Comparison of ENCODE assay signal across 9 mouse cellular contexts in genomic region chr11:88605098-88605525, GRCm38 (mm10).
DNase-seq lines count a peak whose midpoint lies in the region; ATAC-seq and TF ChIP-seq lines count a peak whose summit lies in the region.
"Had no signal": no experiment of that assay in that cellular context is flagged by ENCODE, and none has a peak within 500 bp of the region (broad histone marks: within the 10 kb centered on the region; RNA-seq: fewer than 3 reads in every experiment).

No protein-coding gene starts in this region.

- WGBS in embryonic facial prominence, embryonic 14.5 days = 49% methylated on average over 12 of the region's 12 CpGs
- WGBS in liver, embryonic 12.5 days (ENCODE audit: insufficient replicate concordance) = 21% methylated on average over 12 of the region's 12 CpGs

- H3K27me3 ChIP-seq in CH12.LX (replicated peaks) = no peaks in the 10 kb centered on the region
- no peaks in the 10 kb centered on the region for H3K27me3 ChIP-seq in embryonic facial prominence, embryonic 14.5 days (replicated peaks; ENCODE audit: control insufficient read depth, insufficient read depth, low read length)
- H3K27me3 ChIP-seq in liver, embryonic 12.5 days (replicated peaks) = no peaks in the 10 kb centered on the region

- in situ Hi-C loops in CH12.LX (cut with MboI; ENCODE audit: low pct_ligation_motif_present, low pct_unique_long_range_greater_than_20kb, low sequenced_read_pairs) = no loop called here

- peak; percentile 77 for ATAC-seq in embryonic facial prominence, embryonic 14.5 days (ENCODE audit: low read depth)
- ATAC-seq in liver, embryonic 12.5 days = peak; percentile 39

- peak; percentile 10 for TF ChIP-seq RAD21 in CH12.LX (IDR thresholded peaks at IDR 0.05; ENCODE audit: low read depth, low read length)

- dilution Hi-C loops in CH12.LX (cut with MboI; ENCODE audit: extremely low pct_ligation_motif_present, extremely low pct_unique_long_range_greater_than_20kb, low sequenced_read_pairs) = no loop called here

- TF ChIP-seq POLR2A in CH12.LX (IDR thresholded peaks at IDR 0.05; ENCODE audit: low read depth, low read length) = no peak; the same call in 1 of the 2 replicates

- no peaks in the 10 kb centered on the region for H3K9me3 ChIP-seq in CH12.LX (replicated peaks; ENCODE audit: low read length)
- H3K9me3 ChIP-seq in embryonic facial prominence, embryonic 14.5 days (ENCODE audit: control insufficient read depth, low read length) = no peaks in the 10 kb centered on the region
- no peaks in the 10 kb centered on the region for H3K9me3 ChIP-seq in liver, embryonic 12.5 days (replicated peaks)

- no peak overlapping the region for H3K4me3 ChIP-seq in CH12.LX (replicated peaks in 1 of 3; ENCODE audit: low read depth in 2 of 3, low read length in 2 of 3, poor library complexity in 1 of 3)
- H3K4me3 ChIP-seq in embryonic facial prominence, embryonic 14.5 days (ENCODE audit: low read depth, low read length) = no peak overlapping the region
- no peak overlapping the region for H3K4me3 ChIP-seq in liver, embryonic 12.5 days

- H3K4me2 ChIP-seq in CH12.LX (ENCODE audit: insufficient read depth, low read depth, poor library complexity, severe bottlenecking) = peak overlapping the region; percentile 73
- H3K4me2 ChIP-seq in embryonic facial prominence, embryonic 14.5 days (ENCODE audit: low read depth, low read length) = no peak overlapping the region
- H3K4me2 ChIP-seq in liver, embryonic 12.5 days = peak overlapping the region; percentile 35

- peak overlapping the region; percentile 23 for H3K9ac ChIP-seq in CH12.LX (ENCODE audit: insufficient read depth, low read depth)
- no peak overlapping the region for H3K9ac ChIP-seq in embryonic facial prominence, embryonic 14.5 days (ENCODE audit: low read depth, low read length)
- H3K9ac ChIP-seq in liver, embryonic 12.5 days = no peak overlapping the region

- TF ChIP-seq EP300 in CH12.LX (IDR thresholded peaks at IDR 0.05; ENCODE audit: low read length) = peak; percentile 70

- H3K36me3 ChIP-seq in CH12.LX (replicated peaks in 1 of 2; ENCODE audit: control insufficient read depth in 1 of 2, insufficient read depth in 1 of 2, low read length in 1 of 2) = peaks cover 17 to 54% of the 10 kb centered on the region in 2 experiments
- peaks cover 12% of the 10 kb centered on the region; the same call in 1 of the 2 replicates for H3K36me3 ChIP-seq in embryonic facial prominence, embryonic 14.5 days (ENCODE audit: control insufficient read depth, insufficient read depth, low read length)
- peaks cover 19% of the 10 kb centered on the region for H3K36me3 ChIP-seq in liver, embryonic 12.5 days

- H3K4me1 ChIP-seq in CH12.LX (ENCODE audit: control insufficient read depth in 1 of 2, insufficient read depth in 2 of 2) = peaks cover 31 to 93% of the 10 kb centered on the region in 2 experiments
- peaks cover 11% of the 10 kb centered on the region for H3K4me1 ChIP-seq in embryonic facial prominence, embryonic 14.5 days (ENCODE audit: control insufficient read depth, insufficient read depth, low read length)
- peaks cover 97% of the 10 kb centered on the region for H3K4me1 ChIP-seq in liver, embryonic 12.5 days

- TF ChIP-seq CTCF in CH12.LX (conservative IDR thresholded peaks at IDR 0.05 in 1 of 2, IDR thresholded peaks at IDR 0.05 in 1 of 2; ENCODE audit: low read depth in 2 of 2, low read length in 2 of 2) = no peak

- H3K27ac ChIP-seq in CH12.LX (ENCODE audit: insufficient read depth, low read depth) = peak overlapping the region; percentile 79
- no peak overlapping the region for H3K27ac ChIP-seq in embryonic facial prominence, embryonic 14.5 days (replicated peaks; ENCODE audit: low read depth, low read length)
- H3K27ac ChIP-seq in liver, embryonic 12.5 days = no peak overlapping the region

- DNase-seq in heart, adult 18-20 months = peak; percentile 62 to 79
- DNase-seq in heart, postnatal 4 days = no peak
- peak; percentile 89 for DNase-seq in CH12.LX (ENCODE audit: extremely low read depth)
- DNase-seq in embryonic facial prominence, embryonic 14.5 days (ENCODE audit: low spot score) = peak; percentile 81
- no peak for DNase-seq in thymus, postnatal 10 days (ENCODE audit: low spot score in 2 of 2)
- no peak for DNase-seq in spleen, postnatal 14 days (ENCODE audit: low spot score in 2 of 2)
- no peak for DNase-seq in cerebellum, adult 11-12 months
- DNase-seq: kidney, postnatal 14 days had no signal

- H3K79me2 ChIP-seq in CH12.LX (replicated peaks; ENCODE audit: control insufficient read depth, extremely low read depth, insufficient read depth, poor library complexity, severe bottlenecking) = 0 out of 2 replicates have a peak, but pooled peaks cover 3% of the 10 kb centered on the region

TF ChIP-seq in CH12.LX, 34 proteins besides CTCF, POLR2A, EP300 and RAD21:
- TF ChIP-seq MAZ (IDR thresholded peaks at IDR 0.05; ENCODE audit: low read depth, low read length) = no peak
- peak; percentile 60; the same call in 1 of the 2 replicates for TF ChIP-seq IRF4 (IDR thresholded peaks at IDR 0.05; ENCODE audit: low read depth, low read length)
- peak; percentile 82 for TF ChIP-seq TCF12 (IDR thresholded peaks at IDR 0.05; ENCODE audit: low read depth, low read length)
- no peak for TF ChIP-seq NELFE (IDR thresholded peaks at IDR 0.05; ENCODE audit: low read depth, low read length)
- no peak for TF ChIP-seq ELF1 (IDR thresholded peaks at IDR 0.05; ENCODE audit: low read depth, low read length)
- TF ChIP-seq POLR2AphosphoS2 (IDR thresholded peaks at IDR 0.05; ENCODE audit: low read depth, low read length) = no peak
- peak; percentile 63; the same call in 1 of the 2 replicates for TF ChIP-seq BHLHE40 (IDR thresholded peaks at IDR 0.05; ENCODE audit: low read depth, low read length)
- no peak for TF ChIP-seq ZMIZ1 (IDR thresholded peaks at IDR 0.05; ENCODE audit: low read depth, low read length)
- no peak for TF ChIP-seq NRF1 (IDR thresholded peaks at IDR 0.05; ENCODE audit: low read depth, low read length)
- no peak for TF ChIP-seq GABPA (IDR thresholded peaks at IDR 0.05; ENCODE audit: insufficient replicate concordance, low read depth, low read length)
- TF ChIP-seq CHD1 (IDR thresholded peaks at IDR 0.05; ENCODE audit: low read depth, low read length) = no peak
- peak; percentile 89 for TF ChIP-seq ETS1 (conservative IDR thresholded peaks at IDR 0.05; ENCODE audit: low read depth, low read length)
- TF ChIP-seq UBTF (IDR thresholded peaks at IDR 0.05; ENCODE audit: low read depth, low read length) = no peak
- no peak for TF ChIP-seq CHD2 (IDR thresholded peaks at IDR 0.05; ENCODE audit: low read length)
- TF ChIP-seq ZC3H11A (IDR thresholded peaks at IDR 0.05; ENCODE audit: low read depth, low read length) = no peak
- TF ChIP-seq E2F4 (IDR thresholded peaks at IDR 0.05; ENCODE audit: insufficient replicate concordance, low read depth, low read length) = no peak
- peak; percentile 93 for TF ChIP-seq JUN (IDR thresholded peaks at IDR 0.05; ENCODE audit: insufficient read depth, low read depth, low read length)
- no peak for TF ChIP-seq ZNF384 (IDR thresholded peaks at IDR 0.05; ENCODE audit: low read depth, low read length)
- peak; percentile 81 for TF ChIP-seq MEF2A (IDR thresholded peaks at IDR 0.05; ENCODE audit: borderline replicate concordance, low read depth, low read length)
- TF ChIP-seq ZKSCAN1 (IDR thresholded peaks at IDR 0.05; ENCODE audit: borderline replicate concordance, low read depth, low read length) = no peak
- TF ChIP-seq RCOR1 (conservative IDR thresholded peaks at IDR 0.05; ENCODE audit: low read depth, low read length) = no peak; the same call in 1 of the 2 replicates
- no peak for TF ChIP-seq USF1 (IDR thresholded peaks at IDR 0.05; ENCODE audit: low read depth, low read length)
- TF ChIP-seq HCFC1 (IDR thresholded peaks at IDR 0.05; ENCODE audit: low read depth, low read length) = no peak
- TF ChIP-seq SIN3A (IDR thresholded peaks at IDR 0.05; ENCODE audit: low read length) = peak; percentile 72; the same call in 1 of the 2 replicates
- TF ChIP-seq PAX5 (IDR thresholded peaks at IDR 0.05; ENCODE audit: low read length) = no peak
- TF ChIP-seq MAX (IDR thresholded peaks at IDR 0.05; ENCODE audit: low read length) = no peak
- TF ChIP-seq SMC3 (IDR thresholded peaks at IDR 0.05; ENCODE audit: low read depth, low read length) = no peak; the same call in 1 of the 2 replicates
- TF ChIP-seq MAFK (IDR thresholded peaks at IDR 0.05; ENCODE audit: insufficient replicate concordance, low read length) = no peak
- peak; percentile 59; the same call in 1 of the 2 replicates for TF ChIP-seq MXI1 (IDR thresholded peaks at IDR 0.05; ENCODE audit: low read depth, low read length)
- no peak for TF ChIP-seq TBP (conservative IDR thresholded peaks at IDR 0.05; ENCODE audit: low read depth, low read length)
- TF ChIP-seq KAT2A (IDR thresholded peaks at IDR 0.05; ENCODE audit: insufficient replicate concordance, low read length) = no peak
- TF ChIP-seq MYC (IDR thresholded peaks at IDR 0.05; ENCODE audit: low read depth, low read length) = no peak
- peak; percentile 90 for TF ChIP-seq JUND (conservative IDR thresholded peaks at IDR 0.05; ENCODE audit: low read depth, low read length)
- no peak for TF ChIP-seq USF2 (conservative IDR thresholded peaks at IDR 0.05; ENCODE audit: low read depth, low read length)

Comparison
In these comparisons a context has a peak if more than half of its experiments do, and no peak if none do; other contexts are left out.
1. DNase-seq: peak in heart, adult 18-20 months (2 of 2), CH12.LX (single experiment) and embryonic facial prominence, embryonic 14.5 days (single experiment); none in heart, postnatal 4 days (single experiment), thymus, postnatal 10 days (0 of 2), spleen, postnatal 14 days (0 of 2) and cerebellum, adult 11-12 months (single experiment).